Mouse (Mus musculus): Measurements from ENCODE around the gene Wdr81. TPM values are rescaled to one million over a fixed set of nuclear protein-coding genes. Genes with fewer than 3 reads are reported as not detected.

Gene Wdr81
- polyA plus RNA-seq, 1 experiment = 17.3 TPM

DNA sequence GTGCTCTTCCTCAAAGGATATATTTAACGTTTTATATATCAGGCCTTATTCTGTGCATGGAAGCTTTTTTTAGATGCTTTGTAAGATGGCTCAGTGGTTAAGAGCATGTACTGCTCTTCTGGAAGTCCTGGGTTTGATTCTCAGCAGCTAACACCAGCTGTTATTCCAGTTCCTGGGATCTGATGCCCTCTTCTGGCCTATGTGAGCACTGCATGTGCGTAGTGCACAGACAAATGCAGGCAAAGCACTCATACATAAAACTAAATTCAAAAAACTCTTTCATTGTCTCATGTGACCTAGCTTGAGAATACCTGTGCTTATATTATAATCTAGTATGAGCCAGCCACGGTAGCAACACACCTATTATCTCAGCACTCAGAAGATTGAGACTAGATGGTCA, 47.7 kb downstream of the Wdr81 start:
- Histone ChIP-seq H3K36me3 (ENCODE audit: control insufficient read depth, insufficient read depth) (peaks cover 27% of the 10 kb centered on the region), H3K27me3 (ENCODE audit: control insufficient read depth, insufficient read depth, insufficient read length) (no peaks in the 10 kb centered on the region)
- no peak for TF ChIP-seq E2F4 (IDR thresholded peaks at IDR 0.05; ENCODE audit: insufficient read depth)
- TF ChIP-seq MYOD1 (IDR thresholded peaks at IDR 0.05; ENCODE audit: control insufficient read depth in 1 of 3, insufficient read length in 2 of 3, low read depth in 2 of 3) = peak in 2 of 3 experiments; percentile 31 to 46
- no peak for TF ChIP-seq USF1 (IDR thresholded peaks at IDR 0.05; ENCODE audit: low read depth)
- TF ChIP-seq TCF12 (IDR thresholded peaks at IDR 0.05; ENCODE audit: insufficient read depth, poor library complexity, severe bottlenecking) = no peak
- TF ChIP-seq REST (IDR thresholded peaks at IDR 0.05; ENCODE audit: insufficient read depth, insufficient read length) = no peak
- TF ChIP-seq MYOG (IDR thresholded peaks at IDR 0.05; ENCODE audit: control insufficient read depth in 1 of 3, insufficient read depth in 1 of 3, insufficient read length in 2 of 3, low read depth in 2 of 3) = no peak

DNA sequence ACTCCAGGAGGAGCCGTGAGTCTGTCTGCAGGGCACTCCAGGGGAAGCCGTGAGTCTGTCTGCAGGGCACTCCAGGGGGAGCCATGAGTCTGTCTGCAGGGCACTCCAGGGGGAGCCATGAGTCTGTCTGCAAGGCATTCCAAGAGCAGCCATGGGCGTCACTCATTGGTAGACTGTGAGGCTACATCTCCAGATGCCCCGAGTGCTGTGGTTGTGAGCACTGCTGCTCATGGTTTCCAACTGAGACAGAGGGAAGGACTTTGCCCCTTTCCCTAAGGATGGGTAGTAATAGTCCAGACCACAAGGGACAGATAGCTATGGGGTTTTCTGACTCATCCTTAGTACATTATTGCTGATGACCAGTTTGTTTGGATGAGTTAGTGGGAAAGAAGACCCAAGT, 48.4 kb downstream of the Wdr81 start:
- H3K4me2 ChIP-seq (ENCODE audit: low read depth) = peak overlapping the region; percentile 47
- no peaks in the 10 kb centered on the region for H3K27me3 ChIP-seq (ENCODE audit: control insufficient read depth, insufficient read depth, insufficient read length)
- TF ChIP-seq MYOD1 (IDR thresholded peaks at IDR 0.05; ENCODE audit: control insufficient read depth in 1 of 3, insufficient read length in 2 of 3, low read depth in 2 of 3) (peak in 1 of 3 experiments; percentile 28), MYOG (IDR thresholded peaks at IDR 0.05; ENCODE audit: control insufficient read depth in 1 of 3, insufficient read depth in 1 of 3, insufficient read length in 2 of 3, low read depth in 2 of 3) (no peak), TCF3 (IDR thresholded peaks at IDR 0.05; ENCODE audit: insufficient read length, low read depth) (no peak), SRF (IDR thresholded peaks at IDR 0.05; ENCODE audit: control insufficient read depth, insufficient read length, low read depth) (no peak), MAX (IDR thresholded peaks at IDR 0.05; ENCODE audit: low read depth) (no peak), REST (IDR thresholded peaks at IDR 0.05; ENCODE audit: insufficient read depth, insufficient read length) (no peak), CEBPB (IDR thresholded peaks at IDR 0.05; ENCODE audit: insufficient read depth, poor library complexity, severe bottlenecking) (no peak), TCF12 (IDR thresholded peaks at IDR 0.05; ENCODE audit: insufficient read depth, poor library complexity, severe bottlenecking) (no peak), POLR2AphosphoS2 (IDR thresholded peaks at IDR 0.05; ENCODE audit: insufficient read length, low read depth) (peak; percentile 58), POLR2A (IDR thresholded peaks at IDR 0.05; ENCODE audit: insufficient read length, low read depth) (no peak), E2F4 (IDR thresholded peaks at IDR 0.05; ENCODE audit: insufficient read depth) (no peak), USF1 (IDR thresholded peaks at IDR 0.05; ENCODE audit: low read depth) (no peak)

More for the DNA sequence above, 47.7 kb downstream of the Wdr81 start:
- Histone ChIP-seq H3K4me2 (ENCODE audit: low read depth) (peak overlapping the region; percentile 47), H3K79me2 (ENCODE audit: control insufficient read depth, insufficient read depth) (no peaks in the 10 kb centered on the region), H3ac (ENCODE audit: control insufficient read depth, insufficient read length) (no peak overlapping the region), H3K4me3 (no peak overlapping the region)

DNA sequence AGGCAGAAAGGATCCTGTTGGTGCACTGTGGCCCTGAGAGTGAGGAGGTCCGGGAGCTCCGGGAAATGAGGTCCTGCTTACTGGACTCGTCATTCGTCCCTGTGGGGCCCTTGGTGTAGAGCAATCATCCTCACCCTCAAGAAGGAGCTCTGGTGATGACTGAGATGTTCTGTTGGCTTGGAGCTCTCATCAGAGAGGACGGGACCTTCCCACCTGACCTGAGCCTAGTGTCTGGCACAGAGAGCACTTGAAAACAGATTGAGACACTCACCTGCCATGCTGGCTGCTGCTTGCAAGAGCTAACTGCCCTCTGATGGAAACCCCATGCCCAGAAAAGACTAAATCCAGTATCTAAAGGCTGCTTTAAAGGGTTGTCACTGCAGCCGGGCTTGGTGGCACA, 49.7 kb downstream of the Wdr81 start:
- peak overlapping the region; percentile 51 for H3K4me2 ChIP-seq (ENCODE audit: low read depth)
- H3K27me3 ChIP-seq (ENCODE audit: control insufficient read depth, insufficient read depth, insufficient read length) = no peaks in the 10 kb centered on the region
- no peaks in the 10 kb centered on the region for H3K79me2 ChIP-seq (ENCODE audit: control insufficient read depth, insufficient read depth)
- no peak for TF ChIP-seq MYOG (IDR thresholded peaks at IDR 0.05; ENCODE audit: control insufficient read depth in 1 of 3, insufficient read depth in 1 of 3, insufficient read length in 2 of 3, low read depth in 2 of 3)
- TF ChIP-seq POLR2AphosphoS2 (IDR thresholded peaks at IDR 0.05; ENCODE audit: insufficient read length, low read depth) = no peak
- TF ChIP-seq TCF12 (IDR thresholded peaks at IDR 0.05; ENCODE audit: insufficient read depth, poor library complexity, severe bottlenecking) = no peak
- no peak for TF ChIP-seq TCF3 (IDR thresholded peaks at IDR 0.05; ENCODE audit: insufficient read length, low read depth)
- TF ChIP-seq MAX (IDR thresholded peaks at IDR 0.05; ENCODE audit: low read depth) = no peak
- no peak for TF ChIP-seq SRF (IDR thresholded peaks at IDR 0.05; ENCODE audit: control insufficient read depth, insufficient read length, low read depth)
- H3K4me3 ChIP-seq = no peak overlapping the region
- H3ac ChIP-seq (ENCODE audit: control insufficient read depth, insufficient read length) = no peak overlapping the region
- peaks cover 7% of the 10 kb centered on the region for H3K36me3 ChIP-seq (ENCODE audit: control insufficient read depth, insufficient read depth)

More for the DNA sequence above, 48.4 kb downstream of the Wdr81 start:
- H3K79me2 ChIP-seq (ENCODE audit: control insufficient read depth, insufficient read depth) = no peaks in the 10 kb centered on the region
- H3K4me3 ChIP-seq = no peak overlapping the region
- no peak overlapping the region for H3ac ChIP-seq (ENCODE audit: control insufficient read depth, insufficient read length)
- H3K36me3 ChIP-seq (ENCODE audit: control insufficient read depth, insufficient read depth) = peaks cover 20% of the 10 kb centered on the region

DNA sequence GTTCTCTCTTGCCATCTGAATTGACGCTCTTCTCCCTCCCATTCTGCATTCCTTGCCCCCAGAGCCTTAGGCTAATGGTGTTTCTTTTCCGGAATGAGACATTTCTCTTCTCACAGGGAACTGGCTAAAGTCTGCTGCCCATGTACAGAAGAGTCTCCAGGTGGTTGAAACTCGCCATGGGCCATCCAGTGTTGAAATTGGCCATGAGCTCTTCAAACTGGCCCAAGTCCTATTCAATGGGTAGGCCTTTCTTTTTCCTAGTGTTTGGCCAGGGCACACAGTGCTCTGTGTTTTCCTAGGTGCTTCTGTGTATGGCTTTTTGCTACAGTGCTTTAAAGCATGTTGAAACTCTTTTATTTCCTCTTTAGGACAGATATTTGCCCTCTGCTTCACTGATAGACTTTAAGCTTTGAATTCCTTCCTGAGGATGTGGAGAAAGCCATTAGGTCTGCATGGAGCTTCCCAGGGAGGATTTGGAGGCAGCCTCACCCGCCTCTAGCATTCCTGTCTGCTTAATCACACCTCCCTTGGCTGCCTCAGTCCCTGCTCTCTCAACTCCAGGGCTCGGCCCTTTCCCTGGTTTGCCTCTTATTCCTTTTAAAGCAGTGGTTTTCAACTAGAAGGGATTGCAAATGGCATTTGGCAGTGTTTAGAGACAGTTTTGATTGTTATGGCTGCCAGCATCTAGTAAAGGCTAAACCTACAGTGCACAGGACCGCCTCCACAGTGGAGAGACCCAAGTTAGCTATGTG, 51.0 kb downstream of the Wdr81 start:
- Histone ChIP-seq H3K4me2 (ENCODE audit: low read depth) (peak overlapping the region; percentile 80), H3K79me2 (ENCODE audit: control insufficient read depth, insufficient read depth) (no peaks in the 10 kb centered on the region), H3K36me3 (ENCODE audit: control insufficient read depth, insufficient read depth) (no peaks in the 10 kb centered on the region), H3ac (ENCODE audit: control insufficient read depth, insufficient read length) (no peak overlapping the region), H3K27me3 (ENCODE audit: control insufficient read depth, insufficient read depth, insufficient read length) (no peaks in the 10 kb centered on the region), H3K4me3 (no peak overlapping the region)
- TF ChIP-seq SRF (IDR thresholded peaks at IDR 0.05; ENCODE audit: control insufficient read depth, insufficient read length, low read depth) = no peak
- TF ChIP-seq MYOD1 (IDR thresholded peaks at IDR 0.05; ENCODE audit: control insufficient read depth in 1 of 3, insufficient read length in 2 of 3, low read depth in 2 of 3) = no peak
- TF ChIP-seq MAX (IDR thresholded peaks at IDR 0.05; ENCODE audit: low read depth) = no peak
- no peak for TF ChIP-seq MYOG (IDR thresholded peaks at IDR 0.05; ENCODE audit: control insufficient read depth in 1 of 3, insufficient read depth in 1 of 3, insufficient read length in 2 of 3, low read depth in 2 of 3)
- TF ChIP-seq USF1 (IDR thresholded peaks at IDR 0.05; ENCODE audit: low read depth) = no peak
- TF ChIP-seq CEBPB (IDR thresholded peaks at IDR 0.05; ENCODE audit: insufficient read depth, poor library complexity, severe bottlenecking) = no peak
- TF ChIP-seq REST (IDR thresholded peaks at IDR 0.05; ENCODE audit: insufficient read depth, insufficient read length) = no peak
- no peak for TF ChIP-seq TCF12 (IDR thresholded peaks at IDR 0.05; ENCODE audit: insufficient read depth, poor library complexity, severe bottlenecking)
- TF ChIP-seq E2F4 (IDR thresholded peaks at IDR 0.05; ENCODE audit: insufficient read depth) = no peak
- no peak for TF ChIP-seq POLR2AphosphoS2 (IDR thresholded peaks at IDR 0.05; ENCODE audit: insufficient read length, low read depth)

DNA sequence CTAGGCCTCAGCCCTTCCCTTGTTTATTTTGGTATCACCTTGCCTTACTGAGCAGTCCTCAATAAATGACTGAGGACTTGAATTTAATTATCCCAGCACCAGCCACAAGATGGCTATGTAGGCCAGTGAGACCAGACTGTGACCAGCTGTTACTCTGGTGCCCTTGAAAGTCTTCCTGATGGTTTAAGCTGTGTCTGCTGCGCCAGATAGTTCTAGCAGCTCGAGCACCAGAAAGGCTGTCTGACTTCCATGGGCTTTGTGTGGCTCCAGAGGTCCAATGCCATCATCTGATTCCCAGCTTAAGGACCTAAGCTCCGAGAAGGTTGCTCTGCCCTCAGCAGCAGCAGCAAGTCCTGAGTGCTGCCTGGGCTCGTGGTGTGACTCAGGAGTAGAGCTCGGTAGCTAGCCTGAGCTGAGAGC, 52.2 kb downstream of the Wdr81 start:
- Histone ChIP-seq H3K4me2 (ENCODE audit: low read depth) (peak overlapping the region; percentile 80), H3K4me3 (no peak overlapping the region), H3ac (ENCODE audit: control insufficient read depth, insufficient read length) (no peak overlapping the region), H3K36me3 (ENCODE audit: control insufficient read depth, insufficient read depth) (no peaks in the 10 kb centered on the region), H3K79me2 (ENCODE audit: control insufficient read depth, insufficient read depth) (no peaks in the 10 kb centered on the region), H3K27me3 (ENCODE audit: control insufficient read depth, insufficient read depth, insufficient read length) (no peaks in the 10 kb centered on the region)
- TF ChIP-seq MAX (IDR thresholded peaks at IDR 0.05; ENCODE audit: low read depth) (no peak), POLR2A (IDR thresholded peaks at IDR 0.05; ENCODE audit: insufficient read length, low read depth) (peak; percentile 46), REST (IDR thresholded peaks at IDR 0.05; ENCODE audit: insufficient read depth, insufficient read length) (no peak), E2F4 (IDR thresholded peaks at IDR 0.05; ENCODE audit: insufficient read depth) (no peak), POLR2AphosphoS2 (IDR thresholded peaks at IDR 0.05; ENCODE audit: insufficient read length, low read depth) (peak; percentile 47), MYOG (IDR thresholded peaks at IDR 0.05; ENCODE audit: control insufficient read depth in 1 of 3, insufficient read depth in 1 of 3, insufficient read length in 2 of 3, low read depth in 2 of 3) (peak in 2 of 3 experiments; percentile 77 to 83), SRF (IDR thresholded peaks at IDR 0.05; ENCODE audit: control insufficient read depth, insufficient read length, low read depth) (no peak), USF1 (IDR thresholded peaks at IDR 0.05; ENCODE audit: low read depth) (no peak), CEBPB (IDR thresholded peaks at IDR 0.05; ENCODE audit: insufficient read depth, poor library complexity, severe bottlenecking) (no peak), TCF12 (IDR thresholded peaks at IDR 0.05; ENCODE audit: insufficient read depth, poor library complexity, severe bottlenecking) (peak; percentile 30), MYOD1 (IDR thresholded peaks at IDR 0.05; ENCODE audit: control insufficient read depth in 1 of 3, insufficient read length in 2 of 3, low read depth in 2 of 3) (peak; percentile 66 to 84 (median 75)), TCF3 (IDR thresholded peaks at IDR 0.05; ENCODE audit: insufficient read length, low read depth) (no peak)
